Mouse (Mus musculus) heart, embryonic 14.5 days (tissue): ENCODE measurements at regions not wholly inside any gene's neighbourhood (a gene's known extent, or its start where the extent isn't known, plus 50 kb on each side); places are given as distances from the start of the nearest gene placed in this dataset.

Experiments used
- ATAC-seq: fragments of 200-750 bp; cut with Nextera tagmentation; 2 replicates; pipeline ENCODE4 v1.8.0; 2017; ENCODE audit warnings: low read depth, moderate TSS enrichment; ENCODE audit not compliant: insufficient number of reproducible peaks, insufficient read depth, low FRiP score
- H3K27ac ChIP-seq, 2 experiments: fragments of 200-500 bp in 1 of 2; fragments of 300-500 bp in 1 of 2; sonication (generic) in 1 of 2; replicated peaks in 1 of 2; 2 replicates each; pipeline ENCODE4 v1.5.1; 2012 to 2014; ENCODE audit warnings: low read depth in 2 of 2, low read length in 2 of 2, control low read depth in 1 of 2, mild to moderate bottlenecking in 1 of 2, mixed read lengths in 1 of 2; ENCODE audit not compliant: control insufficient read depth in 1 of 2, insufficient read depth in 1 of 2
- H3K27me3 ChIP-seq: fragments of 300-500 bp; sonication (generic); 2 replicates; pipeline ENCODE4 v1.6.1; 2014; ENCODE audit warnings: mild to moderate bottlenecking, low read length, control low read depth; ENCODE audit not compliant: control insufficient read depth, insufficient read depth
- H3K36me3 ChIP-seq: fragments of 300-500 bp; sonication (generic); 2 replicates; pipeline ENCODE4 v1.6.1; 2014; ENCODE audit warnings: mild to moderate bottlenecking, control low read depth, low read length, mixed read lengths; ENCODE audit not compliant: control insufficient read depth, insufficient read depth
- H3K4me1 ChIP-seq, 2 experiments: fragments of 200-500 bp in 1 of 2; fragments of 300-500 bp in 1 of 2; sonication (generic) in 1 of 2; 2 replicates each; pipeline ENCODE4 v1.6.1; 2012 to 2014; ENCODE audit warnings: low read length in 2 of 2, control low read depth in 1 of 2, mixed read lengths in 1 of 2; ENCODE audit not compliant: control insufficient read depth in 2 of 2, insufficient read depth in 2 of 2
- H3K4me2 ChIP-seq: fragments of 300-500 bp; sonication (generic); 2 replicates; pipeline ENCODE4 v1.6.1; 2014; ENCODE audit warnings: mild to moderate bottlenecking, low read length
- H3K4me3 ChIP-seq, 2 experiments: fragments of 200-500 bp in 1 of 2; fragments of 300-500 bp in 1 of 2; sonication (generic) in 1 of 2; 2 replicates each; pipeline ENCODE4 v1.5.1; 2012 to 2014; ENCODE audit warnings: low read length in 2 of 2, mild to moderate bottlenecking in 2 of 2, control low read depth in 1 of 2, low read depth in 1 of 2, moderate library complexity in 1 of 2; ENCODE audit not compliant: control insufficient read depth in 1 of 2, insufficient read depth in 1 of 2
- H3K9ac ChIP-seq: fragments of 300-500 bp; sonication (generic); 2 replicates; pipeline ENCODE4 v1.6.1; 2014; ENCODE audit warnings: mild to moderate bottlenecking, low read length
- H3K9me3 ChIP-seq: fragments of 300-500 bp; sonication (generic); 2 replicates; pipeline ENCODE4 v1.6.1; 2016; ENCODE audit warnings: low read length, control low read depth; ENCODE audit not compliant: control insufficient read depth
- WGBS: fragments of 180-500 bp; shearing (Covaris S2); extraction: QIAGEN DNeasy Blood & Tissue Kit; methylation state at CpG from one replicate; pipeline ENCODE4 v1.1.7; 2014; 5-methylcytosine and 5-hydroxymethylcytosine counted together

DNA sequence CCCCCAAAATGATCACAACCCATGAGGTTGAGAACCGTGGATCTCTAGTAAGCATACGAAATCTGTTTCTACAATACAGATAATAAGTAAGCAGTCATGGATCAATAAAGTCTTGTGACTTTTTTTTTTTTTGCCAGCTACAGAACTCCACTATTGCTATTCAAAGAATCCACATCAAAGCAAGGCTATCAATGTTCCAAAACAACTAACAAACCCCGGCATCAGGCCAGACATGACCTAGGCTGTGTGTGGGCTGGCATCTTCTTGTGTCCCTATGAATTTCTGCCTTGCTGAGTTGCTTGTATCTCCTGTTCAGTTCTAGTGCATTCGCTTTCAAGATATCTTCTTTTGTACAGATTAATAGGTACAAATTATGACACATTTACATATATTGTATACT lies 79.8 kb upstream of the Gnai1 start:
- no peak for ATAC-seq
- no peak overlapping the region for H3K4me3 ChIP-seq

DNA sequence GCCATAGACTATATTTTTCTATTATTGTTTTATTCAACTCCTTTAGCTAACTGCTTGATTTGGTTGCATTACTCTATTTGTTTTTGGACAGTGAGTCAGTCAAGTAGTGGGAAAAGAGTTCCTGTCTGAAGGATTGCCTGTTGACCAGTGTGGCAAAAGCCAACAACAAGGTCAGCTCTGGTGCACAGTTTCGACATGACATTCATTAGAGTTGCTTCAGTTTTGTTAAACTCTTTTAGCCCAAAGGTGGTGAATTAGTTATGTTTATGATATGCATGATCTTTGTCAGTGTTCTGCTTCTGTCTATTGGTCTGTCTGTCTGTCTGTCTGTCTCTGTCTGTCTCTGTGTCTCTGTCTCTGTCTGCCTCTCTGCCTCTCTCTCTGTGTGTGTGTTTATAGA lies 79.1 kb upstream of the Gnai1 start:
- WGBS = 77% methylated on average over 1 of the region's 1 CpGs
- Histone ChIP-seq H3K27ac (no peak overlapping the region), H3K9me3 (no peaks in the 10 kb centered on the region), H3K9ac (no peak overlapping the region), H3K4me2 (no peak overlapping the region), H3K27me3 (no peaks in the 10 kb centered on the region), H3K36me3 (no peaks in the 10 kb centered on the region), H3K4me1 (peaks cover 0 to 3% of the 10 kb centered on the region in 2 experiments; a peak in 1 of 4 replicates), H3K4me3 (no peak overlapping the region)
- ATAC-seq = no peak

More for the DNA sequence above, 79.8 kb upstream of the Gnai1 start:
- H3K36me3 ChIP-seq = no peaks in the 10 kb centered on the region
- no peaks in the 10 kb centered on the region for H3K9me3 ChIP-seq
- no peak overlapping the region for H3K27ac ChIP-seq
- WGBS = 75% methylated on average over 4 of the region's 4 CpGs
- no peaks in the 10 kb centered on the region for H3K27me3 ChIP-seq
- peaks cover 0 to 3% of the 10 kb centered on the region in 2 experiments; a peak in 1 of 4 replicates for H3K4me1 ChIP-seq
- H3K9ac ChIP-seq = no peak overlapping the region
- no peak overlapping the region for H3K4me2 ChIP-seq

DNA sequence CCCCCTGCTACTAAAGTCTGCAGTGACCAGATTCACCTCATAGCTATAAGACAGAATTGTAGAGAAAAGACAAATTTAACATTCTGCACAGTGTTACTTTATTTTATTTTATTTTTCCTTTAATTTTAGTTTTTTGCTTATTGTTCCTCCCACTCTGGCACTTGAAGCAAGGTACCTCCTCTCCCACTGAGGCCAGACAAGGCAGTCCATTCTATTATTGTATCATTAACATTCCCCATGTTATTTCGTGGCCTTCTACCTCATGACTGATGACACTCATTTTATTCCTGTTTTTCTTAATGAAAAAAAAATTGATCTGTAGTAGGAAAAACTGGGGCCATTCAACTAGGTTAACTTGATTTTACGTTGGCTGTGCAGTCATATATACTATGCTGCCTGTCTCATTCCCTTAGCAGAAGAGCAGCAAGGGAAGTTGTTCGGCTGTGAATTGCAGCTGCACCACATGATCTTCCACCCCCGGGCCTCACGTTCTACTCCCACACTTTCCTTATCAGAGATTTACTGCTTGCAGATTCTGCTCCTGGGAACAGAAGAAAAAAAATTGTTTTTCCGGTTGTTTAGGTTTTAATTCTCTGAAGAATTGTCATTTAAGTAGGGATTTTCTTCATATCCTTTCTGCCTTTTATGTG lies 76.1 kb upstream of the Gnai1 start:
- WGBS = 35% methylated on average over 6 of the region's 6 CpGs
- no peaks in the 10 kb centered on the region for H3K36me3 ChIP-seq
- no peaks in the 10 kb centered on the region for H3K9me3 ChIP-seq
- no peak for ATAC-seq
- no peak overlapping the region for H3K27ac ChIP-seq
- H3K9ac ChIP-seq = no peak overlapping the region
- peaks cover 0 to 3% of the 10 kb centered on the region in 2 experiments; a peak in 1 of 4 replicates for H3K4me1 ChIP-seq
- H3K4me2 ChIP-seq = no peak overlapping the region
- no peak overlapping the region for H3K4me3 ChIP-seq
- no peaks in the 10 kb centered on the region for H3K27me3 ChIP-seq

DNA sequence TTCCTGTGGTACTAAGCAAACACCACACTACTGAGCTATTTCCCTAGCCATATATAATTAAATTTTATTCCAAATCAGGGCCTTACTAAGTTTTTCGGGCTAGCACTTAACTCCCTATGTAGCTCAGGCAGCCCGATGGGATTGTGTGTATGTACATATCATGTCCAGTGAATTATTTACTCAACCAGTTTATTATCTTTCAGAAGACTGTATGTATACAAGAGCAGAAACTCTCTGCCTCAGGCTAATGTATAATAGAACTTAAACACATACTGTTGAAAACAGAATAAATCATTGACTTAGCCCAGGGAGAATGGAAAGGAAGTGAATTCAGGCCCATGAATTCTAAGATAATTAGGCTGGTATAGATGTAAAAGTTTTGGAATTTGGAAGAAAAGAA lies 74.1 kb upstream of the Gnai1 start:
- Histone ChIP-seq H3K4me3 (no peak overlapping the region), H3K9ac (no peak overlapping the region), H3K36me3 (no peaks in the 10 kb centered on the region), H3K27ac (no peak overlapping the region), H3K4me2 (no peak overlapping the region), H3K27me3 (no peaks in the 10 kb centered on the region), H3K9me3 (no peaks in the 10 kb centered on the region), H3K4me1 (peaks cover 0 to 3% of the 10 kb centered on the region in 2 experiments; a peak in 1 of 4 replicates)
- ATAC-seq = no peak
- WGBS = 87% methylated on average over 2 of the region's 2 CpGs

DNA sequence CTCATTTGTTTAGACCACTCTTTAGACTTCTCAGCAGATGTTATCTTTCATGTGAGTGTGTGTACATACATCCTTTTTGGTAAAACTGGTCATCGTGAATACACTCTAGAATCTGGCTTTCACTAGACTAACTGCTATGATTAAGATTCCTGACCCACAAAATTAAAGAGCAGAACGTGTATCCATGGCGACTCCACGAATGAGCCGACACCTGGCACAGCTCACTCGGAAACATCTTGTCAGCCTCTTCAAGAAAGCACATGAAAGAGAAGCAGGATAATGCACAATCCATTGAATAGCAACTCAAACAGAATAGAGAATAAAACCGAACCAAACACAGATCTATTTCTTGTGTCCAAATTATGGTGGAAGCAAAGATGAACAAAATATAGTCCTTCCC lies 73.1 kb upstream of the Gnai1 start:
- no peak overlapping the region for H3K27ac ChIP-seq
- no peaks in the 10 kb centered on the region for H3K9me3 ChIP-seq
- no peak overlapping the region for H3K4me3 ChIP-seq
- peaks cover 0 to 3% of the 10 kb centered on the region in 2 experiments; a peak in 1 of 4 replicates for H3K4me1 ChIP-seq
- H3K4me2 ChIP-seq = no peak overlapping the region
- no peaks in the 10 kb centered on the region for H3K36me3 ChIP-seq
- H3K9ac ChIP-seq = no peak overlapping the region
- no peak for ATAC-seq
- WGBS = 77% methylated on average over 7 of the region's 7 CpGs
- H3K27me3 ChIP-seq = no peaks in the 10 kb centered on the region

DNA sequence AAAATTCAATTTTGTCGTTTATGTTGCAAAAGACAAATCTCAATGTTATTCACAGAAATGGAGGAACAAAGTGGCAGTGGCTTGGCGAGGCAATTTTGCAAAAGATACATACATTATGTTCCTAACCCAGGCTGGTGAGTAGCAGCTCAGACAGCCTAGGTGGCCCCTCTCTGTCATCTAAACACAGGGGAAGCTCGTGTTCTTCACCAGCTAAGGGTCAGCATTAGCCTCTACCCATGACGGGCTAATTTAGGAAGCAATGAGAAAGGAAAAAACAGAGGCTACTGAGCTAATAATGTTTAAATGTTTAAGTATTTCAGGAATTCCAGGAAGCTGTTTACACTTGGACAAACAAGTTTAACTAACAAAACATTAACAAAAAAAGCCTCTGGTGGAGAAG lies 64.9 kb upstream of the Gnai1 start:
- no peak for ATAC-seq

DNA sequence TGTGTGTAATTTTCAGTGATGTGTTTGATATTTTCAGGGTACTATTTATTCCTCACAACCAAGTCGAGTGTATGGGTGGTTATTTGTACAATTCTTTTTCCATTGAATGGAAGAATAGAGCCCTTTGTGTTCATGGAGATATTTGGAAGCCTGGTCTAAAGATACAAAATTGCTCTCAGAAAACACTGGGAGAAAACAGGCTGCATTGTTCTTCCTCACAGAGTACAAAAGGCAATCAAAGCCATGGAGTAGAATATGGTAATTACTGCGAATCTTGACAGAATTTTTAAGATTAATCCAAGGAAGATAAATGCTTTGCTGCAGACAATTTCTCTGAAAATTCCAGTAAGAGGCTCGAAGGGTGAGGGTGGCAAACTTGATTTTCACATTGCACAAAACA lies 54.7 kb upstream of the Gnai1 start:
- no peaks in the 10 kb centered on the region for H3K9me3 ChIP-seq
- no peak overlapping the region for H3K9ac ChIP-seq
- 43% methylated on average over 3 of the region's 3 CpGs for WGBS

More for the DNA sequence above, 64.9 kb upstream of the Gnai1 start:
- no peaks in the 10 kb centered on the region for H3K9me3 ChIP-seq
- no peak overlapping the region for H3K27ac ChIP-seq
- H3K36me3 ChIP-seq = no peaks in the 10 kb centered on the region
- H3K4me2 ChIP-seq = no peak overlapping the region
- no peaks in the 10 kb centered on the region for H3K27me3 ChIP-seq
- WGBS = 61% methylated on average over 4 of the region's 4 CpGs
- H3K4me1 ChIP-seq = no peaks in the 10 kb centered on the region
- H3K9ac ChIP-seq = no peak overlapping the region
- no peak overlapping the region for H3K4me3 ChIP-seq

More for the DNA sequence above, 54.7 kb upstream of the Gnai1 start:
- Histone ChIP-seq H3K4me1 (no peaks in the 10 kb centered on the region), H3K4me3 (no peak overlapping the region), H3K27ac (no peak overlapping the region), H3K36me3 (no peaks in the 10 kb centered on the region), H3K27me3 (no peaks in the 10 kb centered on the region), H3K4me2 (no peak overlapping the region)
- no peak for ATAC-seq
